Mouse (Mus musculus): Measurements from ENCODE around the gene Camta2. TPM values are rescaled to one million over a fixed set of nuclear protein-coding genes. Genes with fewer than 3 reads are reported as not detected.

Camta2 gene
- polyA plus RNA-seq, 1 experiment from 2014 or later: 12.8 TPM

DNA sequence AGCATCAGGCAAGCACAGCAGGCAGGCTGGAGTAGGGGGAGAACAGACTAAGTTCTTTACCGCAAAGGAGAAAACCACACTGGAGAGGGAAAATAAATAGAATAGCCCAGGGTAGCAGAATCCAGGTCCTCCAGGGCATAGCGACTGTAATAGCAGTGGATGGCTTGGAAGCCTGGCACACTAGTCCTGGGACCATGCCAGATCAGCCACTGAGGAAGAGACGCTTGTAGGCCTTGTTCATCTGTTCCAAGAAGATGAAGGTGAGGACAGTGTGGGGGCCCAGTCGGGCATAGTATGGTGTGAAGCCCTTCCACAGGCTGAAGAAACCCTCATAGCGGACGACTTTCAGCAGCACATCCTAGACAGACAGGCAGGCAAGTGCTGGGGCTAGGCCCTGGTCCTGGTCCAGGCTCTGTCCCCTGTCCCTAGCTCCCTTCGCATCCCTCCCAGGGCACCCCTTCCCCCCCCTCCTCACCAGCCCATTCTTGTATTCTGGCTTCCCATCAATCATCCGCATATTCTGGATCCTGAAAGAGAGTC is 43.3 kb downstream of the Camta2 start:
- Histone ChIP-seq H3K4me3 (no peak overlapping the region), H3K27ac (no peak overlapping the region), H3K27me3 (no peaks in the 10 kb centered on the region), H3K36me3 (peaks cover 28% of the 10 kb centered on the region), H3K9ac (no peak overlapping the region), H3K4me1 (peaks cover 32% of the 10 kb centered on the region), H3K4me2 (no peak overlapping the region), H3K9me3 (no peaks in the 10 kb centered on the region)
- ATAC-seq (ENCODE audit: borderline replicate concordance, extremely low read depth, low FRiP score, low TSS enrichment): no peak
- WGBS: 92% methylated on average over 8 of the region's 8 CpGs

DNA sequence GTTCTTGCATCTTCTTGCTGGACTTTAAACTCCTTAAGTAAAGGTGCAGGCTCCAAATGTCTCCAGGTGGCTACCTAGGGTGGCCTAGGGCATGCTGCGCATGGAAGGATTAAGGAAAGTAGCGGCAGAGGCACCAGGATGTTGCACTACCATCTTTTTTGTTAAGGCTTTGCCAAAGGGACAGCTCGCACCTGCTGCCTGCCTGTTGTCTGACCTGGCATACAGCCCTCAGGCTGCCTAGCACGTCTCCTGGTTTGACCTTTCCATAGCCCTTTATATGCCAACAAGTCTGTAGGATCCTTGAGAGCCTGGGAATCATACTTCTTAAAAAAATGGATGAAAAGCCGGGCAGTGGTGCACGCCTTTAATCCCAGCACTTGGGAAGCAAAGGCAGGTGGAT is 44.9 kb downstream of the Camta2 start:
- Histone ChIP-seq H3K9me3 (no peaks in the 10 kb centered on the region), H3K27ac (no peak overlapping the region), H3K36me3 (peaks cover 17% of the 10 kb centered on the region), H3K4me1 (peaks cover 16% of the 10 kb centered on the region), H3K9ac (no peak overlapping the region), H3K4me2 (no peak overlapping the region), H3K27me3 (no peaks in the 10 kb centered on the region), H3K4me3 (no peak overlapping the region)
- 89% methylated on average over 6 of the region's 6 CpGs for WGBS
- no peak for ATAC-seq (ENCODE audit: borderline replicate concordance, extremely low read depth, low FRiP score, low TSS enrichment)

DNA sequence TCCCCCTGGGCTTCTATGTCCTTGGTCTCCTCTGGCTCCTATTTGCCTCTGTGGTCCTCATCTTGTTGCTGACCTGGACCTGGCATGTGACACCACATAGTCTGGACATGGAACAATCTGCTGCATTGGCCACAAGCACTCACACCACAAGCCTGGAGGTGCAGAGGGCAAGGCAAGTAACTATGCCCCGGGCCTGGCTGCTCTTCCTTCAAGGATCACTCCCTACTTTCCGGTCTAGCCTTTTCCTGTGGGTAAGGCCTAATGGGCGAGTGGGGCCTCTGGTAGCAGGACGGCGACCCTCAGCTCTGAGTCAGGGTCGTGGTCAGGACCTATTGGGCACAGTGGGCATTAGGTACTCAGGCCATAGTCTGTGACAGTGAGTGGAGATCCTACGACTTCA is 46.7 kb downstream of the Camta2 start:
- Histone ChIP-seq H3K4me1 (peaks cover 13% of the 10 kb centered on the region), H3K27me3 (no peaks in the 10 kb centered on the region), H3K9ac (no peak overlapping the region), H3K9me3 (no peaks in the 10 kb centered on the region), H3K4me2 (no peak overlapping the region), H3K27ac (no peak overlapping the region), H3K36me3 (peaks cover 17% of the 10 kb centered on the region), H3K4me3 (no peak overlapping the region)
- ATAC-seq (ENCODE audit: borderline replicate concordance, extremely low read depth, low FRiP score, low TSS enrichment): no peak
- 83% methylated on average over 7 of the region's 7 CpGs for WGBS

DNA sequence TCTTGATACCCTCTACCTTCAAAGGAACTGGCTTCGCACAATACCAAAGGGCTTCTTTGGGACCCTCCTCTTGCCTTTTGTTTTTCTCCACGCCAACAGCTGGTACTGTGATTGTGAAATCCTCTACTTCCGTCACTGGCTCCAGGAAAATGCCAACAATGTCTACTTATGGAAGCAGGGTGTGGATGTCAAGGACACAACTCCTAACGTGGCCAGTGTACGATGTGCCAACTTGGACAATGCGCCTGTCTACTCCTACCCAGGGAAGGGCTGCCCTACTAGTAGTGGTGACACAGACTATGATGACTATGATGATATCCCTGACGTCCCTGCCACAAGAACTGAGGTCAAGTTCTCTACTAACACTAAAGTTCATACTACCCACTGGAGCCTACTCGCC is 47.9 kb downstream of the Camta2 start:
- Histone ChIP-seq H3K9me3 (no peaks in the 10 kb centered on the region), H3K27ac (no peak overlapping the region), H3K27me3 (no peaks in the 10 kb centered on the region), H3K4me3 (no peak overlapping the region), H3K9ac (no peak overlapping the region), H3K4me1 (peaks cover under 1% of the 10 kb centered on the region; the same call in 1 of the 2 replicates), H3K36me3 (peaks cover 15% of the 10 kb centered on the region), H3K4me2 (no peak overlapping the region)
- ATAC-seq (ENCODE audit: borderline replicate concordance, extremely low read depth, low FRiP score, low TSS enrichment): no peak
- 77% methylated on average over 8 of the region's 8 CpGs for WGBS

DNA sequence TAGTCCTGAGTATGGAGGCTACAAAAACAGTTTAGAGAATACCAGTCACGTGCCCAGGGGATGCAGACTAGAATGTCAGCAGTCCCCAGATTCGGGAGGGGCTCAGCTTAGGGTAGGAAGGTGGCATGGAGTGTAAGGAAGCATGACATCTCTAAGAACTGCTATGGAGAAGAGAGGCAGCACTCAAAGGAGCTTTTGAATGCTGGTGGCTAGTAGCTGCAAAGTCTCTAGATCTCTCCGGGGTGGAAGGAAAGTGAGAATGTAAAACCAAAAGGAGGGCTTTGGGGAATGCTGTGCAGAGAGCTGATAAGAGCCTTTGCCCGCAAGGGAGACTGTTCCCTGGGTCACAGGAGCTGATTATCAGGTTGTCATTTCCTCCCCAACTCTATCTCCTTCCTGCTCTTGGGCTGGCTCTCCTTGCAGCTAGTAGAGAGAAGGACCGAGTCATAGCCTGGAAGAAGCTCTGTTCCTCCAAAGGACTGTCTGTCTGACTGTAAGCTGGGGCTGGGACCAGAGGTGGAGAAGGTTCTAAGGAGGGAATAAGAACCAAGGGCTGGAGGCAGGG is 49.1 kb downstream of the Camta2 start, which contains the start of gene Gp1ba:
Gene Gp1ba, plus strand, starts transcription at position 409 of the 565 bp plus-strand sequence.
- no peak for ATAC-seq (ENCODE audit: borderline replicate concordance, extremely low read depth, low FRiP score, low TSS enrichment)
- Histone ChIP-seq H3K4me2 (no peak within 1 kb of the TSS), H3K4me3 (no peak within 1 kb of the TSS), H3K27ac (no peak within 1 kb of the TSS), H3K4me1 (no peaks in the 10 kb centered on the region), H3K27me3 (no peaks in the 10 kb centered on the region), H3K9me3 (no peaks in the 10 kb centered on the region), H3K36me3 (peaks cover 3% of the 10 kb centered on the region; the same call in 1 of the 2 replicates), H3K9ac (no peak within 1 kb of the TSS)
- WGBS: 12% methylated on average over 5 of the region's 5 CpGs

DNA sequence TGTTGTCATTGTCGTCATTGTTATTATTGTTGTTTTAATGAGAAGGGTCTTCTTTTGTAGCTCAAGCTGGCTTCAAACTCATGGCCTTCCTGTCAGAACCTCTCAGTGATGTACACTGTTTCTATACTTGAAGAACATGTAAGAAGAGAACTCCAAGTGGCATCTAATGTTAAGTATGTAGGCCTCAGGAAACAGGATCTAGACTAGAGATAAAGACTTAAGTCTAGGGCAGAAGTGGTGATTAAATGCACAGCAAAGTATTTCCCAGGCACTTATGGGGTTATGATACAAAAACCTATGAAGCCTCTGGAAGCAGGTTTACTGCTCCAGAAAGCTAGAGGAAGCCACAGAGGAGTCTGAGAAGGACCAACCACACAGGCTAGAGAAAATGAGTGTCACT is 49.6 kb downstream of the Camta2 start:
- Histone ChIP-seq H3K4me2 (no peak overlapping the region), H3K4me3 (no peak overlapping the region), H3K4me1 (no peaks in the 10 kb centered on the region), H3K9me3 (no peaks in the 10 kb centered on the region), H3K9ac (no peak overlapping the region), H3K27me3 (no peaks in the 10 kb centered on the region), H3K36me3 (no peaks in the 10 kb centered on the region), H3K27ac (no peak overlapping the region)
- 75% methylated on average over 1 of the region's 1 CpGs for WGBS
- no peak for ATAC-seq (ENCODE audit: borderline replicate concordance, extremely low read depth, low FRiP score, low TSS enrichment)

DNA sequence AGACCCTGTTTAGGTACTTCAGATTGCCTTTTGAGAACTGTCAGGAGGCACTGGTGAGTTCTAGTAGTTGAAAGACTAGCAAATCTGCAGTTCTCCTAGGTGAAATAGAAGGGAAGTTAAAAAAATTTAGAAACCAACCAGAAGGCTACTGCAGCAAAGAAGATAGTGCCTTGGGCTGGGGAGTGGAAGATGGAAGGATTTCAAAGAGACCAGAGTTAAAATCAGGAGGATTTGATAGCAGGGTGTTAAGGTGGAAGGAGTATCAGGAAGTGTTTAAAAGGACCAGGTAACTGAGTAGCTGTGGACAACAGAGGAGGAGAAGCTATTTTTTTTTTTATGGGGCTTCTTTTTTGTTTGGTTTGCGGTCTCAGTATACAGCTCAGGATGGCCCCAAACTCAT is 50.1 kb downstream of the Camta2 start:
- Histone ChIP-seq H3K4me3 (no peak overlapping the region), H3K27ac (no peak overlapping the region), H3K9ac (no peak overlapping the region), H3K36me3 (no peaks in the 10 kb centered on the region), H3K4me1 (no peaks in the 10 kb centered on the region), H3K4me2 (no peak overlapping the region), H3K27me3 (no peaks in the 10 kb centered on the region), H3K9me3 (no peaks in the 10 kb centered on the region)
- no peak for ATAC-seq (ENCODE audit: borderline replicate concordance, extremely low read depth, low FRiP score, low TSS enrichment)
- 96% methylated on average over 1 of the region's 1 CpGs for WGBS

DNA sequence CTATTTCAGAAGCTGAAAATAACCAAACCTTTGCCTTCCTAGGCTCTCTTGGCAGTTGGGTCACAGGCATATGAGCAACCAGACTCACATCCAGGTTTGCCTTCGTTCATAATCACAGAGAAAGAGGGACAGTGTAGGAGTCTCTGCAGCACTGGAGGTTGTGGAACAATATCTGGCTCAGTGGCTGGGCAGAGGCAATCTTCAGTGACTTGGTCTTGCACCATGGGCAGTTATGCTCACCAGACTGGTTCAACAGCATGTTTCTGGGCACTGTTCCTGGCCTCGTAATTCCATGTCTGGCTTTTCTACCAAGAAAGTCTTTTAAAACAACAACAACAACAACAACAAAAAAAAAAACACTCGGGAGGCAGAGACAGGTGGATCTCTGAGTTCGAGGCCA is 52.3 kb downstream of the Camta2 start:
- 82% methylated on average over 4 of the region's 4 CpGs for WGBS
- no peaks in the 10 kb centered on the region for H3K4me1 ChIP-seq
- no peak overlapping the region for H3K4me3 ChIP-seq
- no peaks in the 10 kb centered on the region for H3K27me3 ChIP-seq
- no peak overlapping the region for H3K4me2 ChIP-seq
- H3K36me3 ChIP-seq: no peaks in the 10 kb centered on the region
- H3K9me3 ChIP-seq: no peaks in the 10 kb centered on the region
- H3K27ac ChIP-seq: no peak overlapping the region
- no peak for ATAC-seq (ENCODE audit: borderline replicate concordance, extremely low read depth, low FRiP score, low TSS enrichment)
- H3K9ac ChIP-seq: no peak overlapping the region

DNA sequence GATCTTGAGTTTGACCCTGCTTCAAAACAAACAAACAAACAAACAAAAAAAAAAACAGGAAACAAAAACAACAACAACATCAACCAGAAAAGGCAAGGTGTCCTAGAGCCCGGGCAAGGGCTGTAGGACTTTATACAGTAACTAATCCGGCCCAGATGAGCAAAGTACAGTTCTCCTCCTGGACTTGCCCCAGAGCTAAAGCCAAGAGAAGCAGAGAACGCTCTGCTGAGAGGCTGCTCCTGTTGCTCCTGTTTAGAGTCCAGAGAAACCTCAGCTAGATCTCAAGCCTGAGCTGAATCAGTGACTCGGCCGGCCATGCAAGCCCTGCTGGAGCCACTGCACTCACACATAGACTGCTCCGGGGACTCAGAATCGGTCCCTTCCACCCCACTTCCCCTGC is 57.8 kb downstream of the Camta2 start:
- no peaks in the 10 kb centered on the region for H3K27me3 ChIP-seq
- no peak overlapping the region for H3K4me3 ChIP-seq
- no peak for ATAC-seq (ENCODE audit: borderline replicate concordance, extremely low read depth, low FRiP score, low TSS enrichment)
- H3K9me3 ChIP-seq: no peaks in the 10 kb centered on the region
- H3K9ac ChIP-seq: no peak overlapping the region
- no peaks in the 10 kb centered on the region for H3K4me1 ChIP-seq
- no peaks in the 10 kb centered on the region for H3K36me3 ChIP-seq
- H3K27ac ChIP-seq: no peak overlapping the region
- WGBS: 75% methylated on average over 7 of the region's 7 CpGs
- no peak overlapping the region for H3K4me2 ChIP-seq

DNA sequence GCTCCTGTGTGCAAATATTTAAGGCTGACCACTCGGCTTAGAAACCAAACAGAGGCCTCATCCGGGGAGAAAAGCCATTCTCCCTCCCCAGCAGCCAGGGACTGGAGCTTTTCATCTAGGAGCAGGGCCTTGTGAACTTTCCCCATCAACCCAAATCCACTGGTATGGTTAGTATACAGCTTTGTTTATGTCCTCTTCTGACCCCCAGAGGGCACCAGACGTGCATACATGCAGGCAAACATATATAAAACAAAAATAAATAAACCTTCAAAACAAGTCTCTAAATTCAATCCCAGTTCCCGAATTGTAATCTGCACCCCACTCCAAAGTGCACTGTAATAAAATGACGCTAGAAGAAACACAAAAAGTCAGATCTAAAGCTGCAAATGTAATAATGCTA is 58.3 kb downstream of the Camta2 start:
- Histone ChIP-seq H3K27ac (no peak overlapping the region), H3K27me3 (no peaks in the 10 kb centered on the region), H3K4me2 (no peak overlapping the region), H3K4me3 (no peak overlapping the region), H3K36me3 (no peaks in the 10 kb centered on the region), H3K9ac (no peak overlapping the region), H3K4me1 (no peaks in the 10 kb centered on the region), H3K9me3 (no peaks in the 10 kb centered on the region)
- no peak for ATAC-seq (ENCODE audit: borderline replicate concordance, extremely low read depth, low FRiP score, low TSS enrichment)
- WGBS: 42% methylated on average over 5 of the region's 5 CpGs

DNA sequence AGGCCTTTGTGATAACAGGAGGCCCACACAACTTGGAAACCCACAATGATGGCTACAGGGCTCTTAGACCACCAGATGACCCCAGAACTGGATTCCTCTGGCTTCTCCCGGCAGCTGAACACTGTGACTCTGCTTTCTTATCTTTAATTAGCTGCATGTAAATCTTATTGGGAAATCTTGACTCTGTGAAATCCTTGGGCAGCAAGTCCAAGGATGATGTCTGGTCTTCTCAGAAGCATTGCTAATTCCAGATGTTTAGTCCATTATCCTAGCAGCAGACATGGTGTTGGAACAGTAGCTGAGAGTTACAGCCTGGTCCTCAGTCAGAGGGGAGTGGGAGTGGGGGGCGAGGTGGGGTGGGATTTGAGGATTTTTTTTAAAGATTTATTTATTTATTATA is 59.5 kb downstream of the Camta2 start:
- Histone ChIP-seq H3K4me2 (no peak overlapping the region), H3K9me3 (no peaks in the 10 kb centered on the region), H3K27me3 (no peaks in the 10 kb centered on the region), H3K9ac (no peak overlapping the region), H3K4me3 (no peak overlapping the region), H3K36me3 (no peaks in the 10 kb centered on the region), H3K4me1 (no peaks in the 10 kb centered on the region), H3K27ac (no peak overlapping the region)
- 53% methylated on average over 2 of the region's 2 CpGs for WGBS
- ATAC-seq (ENCODE audit: borderline replicate concordance, extremely low read depth, low FRiP score, low TSS enrichment): no peak; the same call in 1 of the 2 replicates

DNA sequence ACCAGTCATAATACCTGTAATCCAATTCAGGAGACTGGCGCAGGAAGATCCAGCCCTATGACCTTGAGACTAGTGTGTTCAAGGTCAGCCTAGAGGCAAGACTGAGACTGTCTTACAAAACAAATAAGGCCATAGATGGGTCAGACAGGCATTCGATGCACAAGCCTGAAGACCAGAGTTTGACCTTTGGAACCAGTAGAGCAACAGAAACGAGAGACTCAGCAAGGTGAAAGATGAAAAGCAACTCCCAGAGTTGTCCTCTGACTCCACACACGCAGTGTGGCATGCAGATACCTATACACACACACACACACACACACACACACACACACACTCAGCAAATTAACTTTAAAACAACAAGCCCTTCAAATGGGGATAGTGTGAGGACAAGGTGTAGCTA is 61.0 kb downstream of the Camta2 start:
- Histone ChIP-seq H3K4me3 (no peak overlapping the region), H3K4me2 (no peak overlapping the region), H3K4me1 (0 out of 2 replicates have a peak, but pooled peaks cover 3% of the 10 kb centered on the region), H3K27me3 (no peaks in the 10 kb centered on the region), H3K27ac (no peak overlapping the region), H3K9me3 (no peaks in the 10 kb centered on the region), H3K36me3 (no peaks in the 10 kb centered on the region), H3K9ac (no peak overlapping the region)
- ATAC-seq (ENCODE audit: borderline replicate concordance, extremely low read depth, low FRiP score, low TSS enrichment): no peak
- WGBS: 63% methylated on average over 4 of the region's 4 CpGs

DNA sequence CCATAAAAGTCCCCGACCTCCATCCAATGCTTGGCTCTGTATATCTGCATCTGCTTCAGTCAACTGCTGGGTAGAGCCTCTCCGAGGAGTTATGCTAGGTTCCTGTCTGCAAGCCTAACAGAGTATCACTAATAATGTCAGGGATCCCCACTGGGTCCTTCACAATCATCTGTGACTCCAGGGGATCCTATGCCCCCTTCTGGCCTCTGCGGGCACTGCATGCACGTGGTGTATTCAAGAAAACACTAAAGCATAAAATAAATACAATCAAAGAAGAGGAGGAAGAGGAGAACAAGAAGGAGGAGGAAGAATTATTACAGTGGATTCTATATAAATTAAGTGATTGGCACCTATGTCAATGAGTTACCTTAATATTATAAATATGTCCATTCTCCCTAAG is 62.4 kb downstream of the Camta2 start:
- Histone ChIP-seq H3K27me3 (no peaks in the 10 kb centered on the region), H3K27ac (no peak overlapping the region), H3K9me3 (no peaks in the 10 kb centered on the region), H3K4me2 (no peak overlapping the region), H3K9ac (no peak overlapping the region), H3K4me1 (0 out of 2 replicates have a peak, but pooled peaks cover 8% of the 10 kb centered on the region), H3K36me3 (no peaks in the 10 kb centered on the region), H3K4me3 (no peak overlapping the region)
- WGBS: 36% methylated on average over 4 of the region's 4 CpGs
- no peak for ATAC-seq (ENCODE audit: borderline replicate concordance, extremely low read depth, low FRiP score, low TSS enrichment)
